Mouse (Mus musculus): Measurements from ENCODE around the gene Spata13.

- no peak for TF ChIP-seq GATA1 (IDR thresholded peaks at IDR 0.05; ENCODE audit: low read length)
- no peak for TF ChIP-seq TAL1 (IDR thresholded peaks at IDR 0.05; ENCODE audit: low read length)
Observed at GRCm38 (mm10) chr14:60797596-60797995, 163.8 kb downstream of the Spata13 start.

Data from erythroblast, embryonic 14.5 days (primary cell).